Comparison of ENCODE assay signal across 8 mouse cellular contexts in the genomic region with DNA sequence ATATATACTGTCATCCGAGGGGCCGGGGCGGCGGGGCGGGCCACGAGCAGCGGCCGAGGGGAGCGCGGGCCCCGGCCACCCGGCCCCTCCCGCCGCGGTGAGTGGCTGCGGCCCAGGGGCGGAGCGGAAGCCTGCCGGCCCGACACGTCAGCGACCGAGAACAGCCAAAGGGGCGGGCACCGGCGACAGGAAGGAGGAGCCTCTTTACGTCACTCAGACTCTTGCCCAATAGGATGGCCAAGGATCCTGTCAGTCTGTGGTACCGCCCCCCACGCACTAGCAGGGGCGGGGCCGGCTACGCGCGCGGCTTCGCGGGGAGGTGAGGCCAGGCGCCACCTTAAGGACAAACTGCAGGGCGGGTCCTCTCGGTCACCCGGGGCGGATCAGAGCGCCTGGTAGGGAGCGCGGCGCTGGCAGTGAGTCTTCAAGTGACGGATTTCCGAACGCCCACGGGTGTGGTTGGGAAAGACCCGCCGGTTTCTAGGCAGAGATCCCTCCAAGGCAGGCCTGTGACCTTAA. TPM values are rescaled to one million over a fixed set of nuclear protein-coding genes. Genes with fewer than 3 reads are reported as not detected.
DNase-seq lines count a peak whose midpoint lies in the region; ATAC-seq lines count a peak whose summit lies in the region.

A gene (minus strand): TSS at position 144 of the 519 bp plus-strand sequence.

- peak within 1 kb of the TSS; percentile 79 for H3K4me2 ChIP-seq in hindbrain, embryonic 16.5 days (ENCODE audit: low read length)

- ATAC-seq in hindbrain, embryonic 16.5 days, result peak; percentile 100

- H3K27me3 ChIP-seq in hindbrain, embryonic 16.5 days (replicated peaks; ENCODE audit: control insufficient read depth, insufficient read depth, low read length), result no peaks in the 10 kb centered on the region

- H3K4me3 ChIP-seq in hindbrain, embryonic 16.5 days (ENCODE audit: low read length), result peak within 1 kb of the TSS; percentile 92
- H3K4me3 ChIP-seq in macrophage (ENCODE audit: inconsistent target), result peak within 1 kb of the TSS; percentile 71

- under 1% methylated on average over 46 of the region's 52 CpGs for WGBS in hindbrain, embryonic 16.5 days
- under 1% methylated on average over 52 of the region's 52 CpGs for WGBS in macrophage (ENCODE audit: missing documents)

- H3K79me2 ChIP-seq in macrophage (ENCODE audit: inconsistent target), result peaks cover 45% of the 10 kb centered on the region

- H3K27ac ChIP-seq in hindbrain, embryonic 16.5 days (ENCODE audit: low read depth, low read length), result peak within 1 kb of the TSS; percentile 92
- H3K27ac ChIP-seq in macrophage, result peak within 1 kb of the TSS; percentile 76

- peaks cover 11% of the 10 kb centered on the region for H3K4me1 ChIP-seq in hindbrain, embryonic 16.5 days (ENCODE audit: control insufficient read depth, insufficient read depth, low read depth, low read length)

- H3K36me3 ChIP-seq in hindbrain, embryonic 16.5 days (ENCODE audit: control insufficient read depth, insufficient read depth, low read length), result no peaks in the 10 kb centered on the region
- no peaks in the 10 kb centered on the region for H3K36me3 ChIP-seq in macrophage (ENCODE audit: inconsistent target)

- peak within 1 kb of the TSS; percentile 93 for H3K9ac ChIP-seq in hindbrain, embryonic 16.5 days (ENCODE audit: low read depth, low read length)

- no peaks in the 10 kb centered on the region for H3K9me3 ChIP-seq in hindbrain, embryonic 16.5 days (ENCODE audit: control insufficient read depth, low read length)

- DNase-seq in WW6 (ENCODE audit: low read depth, low spot score), result peak; percentile 93
- DNase-seq in cerebellum, postnatal 4 days (ENCODE audit: low spot score in 2 of 2), result peak; percentile 91 to 94
- DNase-seq in gastrocnemius, adult 18-20 months (ENCODE audit: low spot score), result peak; percentile 99
- peak; percentile 94 to 97 for DNase-seq in left cerebral cortex, adult 18-20 months (ENCODE audit: low spot score in 2 of 2)
- DNase-seq in right cerebral cortex, adult 18-20 months, result peak; percentile 98
- peak; percentile 86 for DNase-seq in urinary bladder, postnatal 10 days (ENCODE audit: low spot score)

RNA-seq across cellular contexts. Expression of the gene that starts here (rescaled TPM):
- total RNA-seq in gastrocnemius, adult 18-20 months (2021), result 10 to 100 TPM; 43.4 to 49.7 TPM
- 65.0 and 65.4 TPM in 2 replicates for polyA plus RNA-seq in hindbrain, embryonic 16.5 days (2015; fragmentation: Nextera tagmentation; extraction: Ambion mirVana)
- total RNA-seq in left cerebral cortex, adult 18-20 months (2021), result 10 to 100 TPM; 60.6 to 69.4 TPM
- total RNA-seq in macrophage (2018; cell fraction: chromatin; rRNA removed), result 10 to 100 TPM; 18.2 to 84.7 (median 31.3) TPM
- 10 to 100 TPM; 14.5 to 34.3 (median 19.1) TPM for total RNA-seq in macrophage (2018; cell fraction: cytosol; rRNA removed)
- total RNA-seq in macrophage (2018; cell fraction: nucleus; rRNA removed), result 10 to 100 TPM; 13.5 to 59.3 (median 26.6) TPM
- 13.5 to 19.3 TPM (median 19.2 TPM) in 3 replicates for polyA plus RNA-seq in macrophage (2018)

Comparison
In these comparisons a context has a peak if more than half of its experiments do, and no peak if none do; other contexts are left out.
1. Peak in every context shown above with its lines: DNase-seq, ATAC-seq, H3K4me3 ChIP-seq and H3K27ac ChIP-seq.